In genomic region chr13:108347016-108347415, GRCm38 (mm10) we compare ENCODE assay signal across 8 mouse cellular contexts. TPM values are rescaled to one million over a fixed set of nuclear protein-coding genes. Genes with fewer than 3 reads are reported as not detected.
DNase-seq lines count a peak whose midpoint lies in the region; ATAC-seq and TF ChIP-seq lines count a peak whose summit lies in the region.

No protein-coding gene starts in this region.

- H3K4me2 ChIP-seq in forebrain, embryonic 14.5 days (ENCODE audit: low read length): no peak overlapping the region

- H3K27me3 ChIP-seq in forebrain, embryonic 14.5 days (replicated peaks; ENCODE audit: control insufficient read depth, insufficient read depth, low read length): no peaks in the 10 kb centered on the region

- no peaks in the 10 kb centered on the region for H3K4me1 ChIP-seq in forebrain, embryonic 14.5 days (ENCODE audit: control insufficient read depth, insufficient read depth, low read length)

- ATAC-seq in activated CD4-positive, CD25-positive, alpha-beta regulatory T cell, adult 4 months: peak; percentile 69
- peak; percentile 75 for ATAC-seq in forebrain, embryonic 14.5 days
- peak; percentile 92 for ATAC-seq in megakaryocyte-erythroid progenitor cell, adult 5-6 weeks (replicated peaks; ENCODE audit: low FRiP score, low TSS enrichment, poor library complexity, severe bottlenecking)

- H3K27ac ChIP-seq in gastrocnemius, adult 2 months: no peak overlapping the region
- H3K27ac ChIP-seq in forebrain, embryonic 14.5 days (ENCODE audit: low read depth, low read length): no peak overlapping the region

- no peak for DNase-seq in gastrocnemius, adult 2 months
- no peak for DNase-seq in gastrocnemius, adult 8-10 months (ENCODE audit: low spot score in 2 of 2)
- DNase-seq in 3T3-L1 (ENCODE audit: low read depth, low spot score): peak; percentile 80
- DNase-seq in forebrain, embryonic 14.5 days (ENCODE audit: low spot score): peak; percentile 90
- DNase-seq in kidney, postnatal 14 days: peak; percentile 38
- peak; percentile 16 for DNase-seq in testis, postnatal 14 days (ENCODE audit: low spot score)

- no peaks in the 10 kb centered on the region for H3K36me3 ChIP-seq in forebrain, embryonic 14.5 days (ENCODE audit: control insufficient read depth, insufficient read depth, low read length)

- no peaks in the 10 kb centered on the region for H3K9me3 ChIP-seq in forebrain, embryonic 14.5 days (replicated peaks; ENCODE audit: control insufficient read depth, low read length)

- H3K4me3 ChIP-seq in gastrocnemius, adult 2 months: no peak overlapping the region
- H3K4me3 ChIP-seq in forebrain, embryonic 14.5 days (ENCODE audit: low read depth, low read length): no peak overlapping the region

- H3K9ac ChIP-seq in forebrain, embryonic 14.5 days (ENCODE audit: low read length): no peak overlapping the region

- intact Hi-C loops in gastrocnemius, adult 2 months (cut with DNase I): loop anchor here (5.0 kb wide), 1 partner anchor 865 kb away; no protein-coding TSS in a partner anchor

- WGBS in forebrain, embryonic 14.5 days: 59% methylated on average over 4 of the region's 4 CpGs

- peak; percentile 51 for TF ChIP-seq CTCF in gastrocnemius, adult 2 months (IDR thresholded peaks at IDR 0.05)

RNA-seq across cellular contexts. Expression of gene Depdc1b, which starts 30.9 kb away (rescaled TPM):
- not detected for total RNA-seq in gastrocnemius, adult 2 months (2021)
- not detected for total RNA-seq in gastrocnemius, adult 8-10 months (2022)
- 1 to 10 TPM in 1 of 2 experiments, under 1 TPM in 1; 0.57 to 3.1 TPM for polyA plus RNA-seq in activated CD4-positive, CD25-positive, alpha-beta regulatory T cell, adult 4 months (2017; shearing (Covaris generic))
- 4.5 and 6.8 TPM in 2 replicates for polyA plus RNA-seq in forebrain, embryonic 14.5 days (2014; fragmentation: Nextera tagmentation; extraction: Ambion mirVana)
- total RNA-seq in megakaryocyte-erythroid progenitor cell, adult 5-6 weeks (2014; fragmentation: Nextera tagmentation): 3.9 and 12.0 TPM in 2 replicates
- 9.8 and 11.2 TPM in 2 replicates for total RNA-seq in megakaryocyte-erythroid progenitor cell, adult 5-6 weeks (2017)

Comparison
In these comparisons a context has a peak if more than half of its experiments do, and no peak if none do; other contexts are left out.
1. DNase-seq: peak in 3T3-L1 (single experiment), forebrain, embryonic 14.5 days (single experiment), kidney, postnatal 14 days (single experiment) and testis, postnatal 14 days (single experiment); none in gastrocnemius, adult 2 months (single experiment) and gastrocnemius, adult 8-10 months (0 of 2).
2. RNA of gene Depdc1b, which starts 30.9 kb away (total RNA-seq): 3.9 to 12.0 TPM in megakaryocyte-erythroid progenitor cell, adult 5-6 weeks; not detected in gastrocnemius, adult 2 months and not detected in gastrocnemius, adult 8-10 months; every median in the first group is over 4 times any median in the second.
3. Peak in every context shown above with its lines, with median percentiles within 50 percentile points of each other: ATAC-seq.